Mouse (Mus musculus) layer of hippocampus, adult 2 months (tissue): ENCODE data around the gene Baz2b. TPM values are rescaled to one million over a fixed set of nuclear protein-coding genes. Genes with fewer than 3 reads are reported as not detected.
A peak's percentile ranks its signal among the peaks of the same experiment; 100 is the strongest.

Experiments used
- DNase-seq, 2 experiments: peaks; one replicate each; pipeline ENCODE4 v3.0.0; 2022; ENCODE audit warnings: low spot score in 2 of 2
- H3K27ac ChIP-seq: fragments of 200-600 bp; 2 replicates; pipeline ENCODE4 v1.8.1; 2022
- H3K4me3 ChIP-seq: fragments of 200-600 bp; 2 replicates; pipeline ENCODE4 v1.8.1; 2022; ENCODE audit warnings: mild to moderate bottlenecking
- CTCF ChIP-seq: fragments of 200-600 bp; conservative IDR thresholded peaks from 2 replicates; pipeline ENCODE4 v1.8.1; 2022; ENCODE audit warnings: antibody characterized with exemption, mild to moderate bottlenecking, moderate library complexity
- total RNA-seq, 2 experiments: library from RNA; stranded (reverse); gene quantifications; 2 replicates each; pipeline ENCODE4 v1.2.3; 2021

The Baz2b gene
- total RNA-seq, 2 experiments from 2014 or later, result 57.7 to 59.2 TPM

- no peak for TF ChIP-seq CTCF
- H3K4me3 ChIP-seq, result no peak overlapping the region
- no peak for DNase-seq
- H3K27ac ChIP-seq, result no peak overlapping the region
Observed at GRCm38 (mm10) chr2:60060185-60060775, 149.4 kb downstream of the Baz2b start.

DNA sequence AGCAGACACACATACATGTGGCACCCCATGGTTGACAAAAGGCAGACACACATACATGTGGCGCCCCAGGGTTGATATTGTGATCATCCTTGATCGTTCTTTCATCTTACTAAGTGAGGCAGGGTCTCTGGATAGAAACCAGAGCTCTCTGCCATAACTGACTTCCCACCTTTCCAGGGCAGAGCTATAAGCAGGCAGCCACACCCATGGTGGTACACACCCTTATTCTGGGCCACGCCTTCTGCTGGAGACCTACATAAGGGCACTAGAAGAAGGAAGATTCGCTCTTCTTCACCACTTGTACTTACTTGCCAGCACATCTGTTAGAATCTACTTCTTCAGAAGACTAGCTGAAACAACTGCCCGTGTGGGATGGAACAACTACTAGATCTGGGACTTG is 150.3 kb downstream of the Baz2b start:
- H3K27ac ChIP-seq, result no peak overlapping the region
- TF ChIP-seq CTCF, result no peak
- no peak for DNase-seq
- no peak overlapping the region for H3K4me3 ChIP-seq

GRCm38 (mm10) chr2:60056043-60056442 is 153.6 kb downstream of the Baz2b start:
- TF ChIP-seq CTCF, result no peak
- H3K27ac ChIP-seq, result no peak overlapping the region
- no peak for DNase-seq
- H3K4me3 ChIP-seq, result no peak overlapping the region

- no peak for TF ChIP-seq CTCF
- no peak for DNase-seq
- no peak overlapping the region for H3K27ac ChIP-seq
- H3K4me3 ChIP-seq, result no peak overlapping the region
Observed at GRCm38 (mm10) chr2:60054808-60055535, 154.7 kb downstream of the Baz2b start.

GRCm38 (mm10) chr2:60053222-60054010 is 156.2 kb downstream of the Baz2b start:
- Histone ChIP-seq H3K27ac (no peak overlapping the region), H3K4me3 (no peak overlapping the region)
- DNase-seq, result no peak
- no peak for TF ChIP-seq CTCF

DNA sequence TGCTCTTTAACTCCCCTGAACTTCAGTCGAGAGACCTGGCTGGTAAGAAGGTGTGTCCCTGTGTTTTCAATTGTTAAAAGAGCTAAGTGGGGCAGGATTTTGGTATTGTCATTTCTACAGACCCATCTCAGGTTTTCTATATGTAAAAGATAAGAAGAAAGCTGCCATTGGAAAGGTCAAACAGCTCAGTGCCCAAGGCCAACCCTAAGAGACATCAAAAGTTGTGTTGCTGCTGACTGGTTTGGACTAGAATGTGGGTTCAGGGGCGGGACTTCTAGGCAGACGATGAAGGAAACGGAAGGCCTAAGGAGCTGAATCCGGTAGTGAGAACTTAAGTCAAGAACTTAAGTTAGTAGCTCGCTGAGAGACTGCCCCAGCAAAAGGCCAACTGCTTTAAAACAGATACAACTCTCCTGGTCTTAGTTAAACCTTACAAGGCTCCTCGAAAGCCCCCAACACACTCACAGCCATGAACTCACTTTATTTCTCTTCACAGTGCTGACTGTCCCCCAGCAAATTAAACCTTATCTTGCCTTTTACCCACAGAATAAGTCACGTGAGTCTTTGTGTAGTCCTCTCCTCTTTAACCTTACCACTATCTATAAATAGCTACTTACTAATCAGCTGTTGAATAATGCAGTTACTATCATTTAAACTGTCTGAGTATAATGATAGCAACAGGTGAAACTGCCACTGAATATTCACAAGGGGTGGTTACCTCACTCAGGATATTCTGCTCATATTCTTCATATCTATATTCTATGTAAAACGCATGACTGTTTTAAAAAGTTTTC is 158.8 kb downstream of the Baz2b start:
- no peak overlapping the region for H3K27ac ChIP-seq
- no peak for DNase-seq
- no peak for TF ChIP-seq CTCF
- no peak overlapping the region for H3K4me3 ChIP-seq

DNA sequence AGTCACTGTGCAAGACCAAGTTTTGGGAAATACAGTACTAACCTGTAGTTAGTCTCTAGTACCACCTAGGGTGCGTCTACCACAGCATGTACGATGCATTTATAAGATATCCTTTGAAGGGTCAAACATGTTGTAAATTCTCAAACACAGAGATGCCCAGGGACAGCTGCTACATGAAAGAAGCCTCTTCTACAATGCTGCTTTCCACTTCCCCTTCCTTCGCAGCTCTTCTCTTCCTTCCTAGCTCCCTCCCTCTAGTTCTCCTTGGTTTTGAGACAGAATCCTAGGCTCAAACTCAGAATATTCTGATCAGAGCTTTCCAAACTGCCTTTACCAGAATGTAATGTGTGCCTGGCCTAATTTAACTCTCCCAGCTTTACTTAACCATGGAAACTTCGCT is 159.8 kb downstream of the Baz2b start:
- no peak for DNase-seq
- TF ChIP-seq CTCF, result no peak
- H3K4me3 ChIP-seq, result no peak overlapping the region
- H3K27ac ChIP-seq, result no peak overlapping the region

DNA sequence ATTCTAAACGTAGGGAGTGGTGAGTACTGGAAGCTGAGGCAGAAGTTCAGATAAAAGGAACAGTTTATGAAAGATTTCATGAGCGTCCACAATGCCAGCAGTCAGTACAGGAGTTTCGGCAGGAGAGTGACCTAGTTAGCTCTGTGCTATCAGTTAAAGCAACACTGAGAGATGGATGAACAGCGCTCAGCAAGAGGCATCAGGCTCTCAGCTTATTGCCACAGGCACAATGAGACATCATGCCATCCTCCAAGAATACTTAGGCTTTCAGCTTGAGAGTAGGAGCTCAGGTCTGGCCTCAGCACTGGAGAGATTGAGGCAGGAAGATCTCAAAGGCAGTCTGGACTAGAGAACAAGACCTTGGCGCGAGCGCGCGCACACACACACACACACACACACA is 160.3 kb downstream of the Baz2b start:
- TF ChIP-seq CTCF, result no peak
- H3K27ac ChIP-seq, result no peak overlapping the region
- no peak overlapping the region for H3K4me3 ChIP-seq
- no peak for DNase-seq

DNA sequence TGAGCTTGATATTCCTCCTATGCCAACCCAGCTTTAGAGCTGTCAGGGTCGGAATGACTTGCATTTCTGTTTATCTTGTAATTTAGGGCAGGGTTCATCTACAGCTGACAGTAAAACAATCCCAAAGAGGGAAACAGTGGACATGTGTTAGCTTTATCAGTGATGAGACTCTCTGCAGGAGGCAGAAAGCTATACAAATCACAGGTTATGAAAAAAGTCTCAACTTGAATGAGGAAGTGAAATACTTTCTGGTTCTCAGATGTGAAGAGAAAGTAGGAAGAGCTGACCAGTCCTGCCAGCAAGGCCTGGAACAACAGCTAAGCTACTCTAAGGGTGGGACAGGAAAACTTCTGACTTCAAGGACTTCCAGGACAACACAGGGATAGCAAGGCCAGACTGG is 163.6 kb downstream of the Baz2b start:
- peak overlapping the region; percentile 15; the same call in 1 of the 2 replicates for H3K27ac ChIP-seq
- no peak for TF ChIP-seq CTCF
- DNase-seq, result no peak
- H3K4me3 ChIP-seq, result no peak overlapping the region

GRCm38 (mm10) chr2:60044988-60045387 is 164.7 kb downstream of the Baz2b start:
- no peak for DNase-seq
- peak; percentile 57 for TF ChIP-seq CTCF
- Histone ChIP-seq H3K4me3 (no peak overlapping the region), H3K27ac (no peak overlapping the region)

GRCm38 (mm10) chr2:60044540-60044939 is 165.1 kb downstream of the Baz2b start:
- no peak for TF ChIP-seq CTCF
- H3K27ac ChIP-seq, result no peak overlapping the region
- no peak overlapping the region for H3K4me3 ChIP-seq
- no peak for DNase-seq

- Histone ChIP-seq H3K27ac (no peak overlapping the region), H3K4me3 (no peak overlapping the region)
- no peak for DNase-seq
- no peak for TF ChIP-seq CTCF
Observed at GRCm38 (mm10) chr2:60042699-60043098, 166.9 kb downstream of the Baz2b start.
